Mouse (Mus musculus) inflammation-experienced regulatory T-cells, adult 16 weeks (primary cell): ENCODE results near the gene Ghrl. TPM values are rescaled to one million over a fixed set of nuclear protein-coding genes. Genes with fewer than 3 reads are reported as not detected.

Experiments
- polyA plus RNA-seq: library from polyadenylated mRNA; unstranded; fragments of 100-300 nt; shearing (Covaris generic); gene quantifications from one replicate; pipeline ENCODE4 v1.2.1, GENCODE M21; 2017

Ghrl gene
- polyA plus RNA-seq = not detected

GRCm38 (mm10) chr6:113719878-113720277, at the start of gene Ghrl:
Ghrl (minus strand) TSS chr6:113719880.

GRCm38 (mm10) chr6:113740236-113741217, 20.8 kb upstream of the Ghrl start, which contains the start of gene Sec13:
Sec13 (minus strand) TSS chr6:113740743.

GRCm38 (mm10) chr6:113696582-113697221, 23.0 kb downstream of the Ghrl start, which contains the start of gene Tatdn2:
Tatdn2 (plus strand) TSS chr6:113697050.

Other genes starting within 250 kb of the Ghrl start
- 0.27 TPM for gene Il17rc, start 248.5 kb downstream of the Ghrl start, polyA plus RNA-seq
- gene Creld1, start 236.6 kb downstream of the Ghrl start, polyA plus RNA-seq = 13.0 TPM
- 0.49 TPM for gene Prrt3, start 217.9 kb downstream of the Ghrl start, polyA plus RNA-seq
- 110 TPM for gene Emc3, start 188.2 kb downstream of the Ghrl start, polyA plus RNA-seq
- gene Fancd2, start 188.2 kb downstream of the Ghrl start, polyA plus RNA-seq = 3.7 TPM
- not detected for gene Fancd2os, start 119.2 kb downstream of the Ghrl start, polyA plus RNA-seq
- gene Brk1, start 115.1 kb downstream of the Ghrl start, polyA plus RNA-seq = 261 TPM
- gene Vhl, start 95.9 kb downstream of the Ghrl start, polyA plus RNA-seq = 48.2 TPM
- 59.9 TPM for gene Irak2, start 81.4 kb downstream of the Ghrl start, polyA plus RNA-seq
- 0.76 TPM for gene Tatdn2, start 22.8 kb downstream of the Ghrl start, polyA plus RNA-seq
- gene Sec13, start 20.9 kb upstream of the Ghrl start, polyA plus RNA-seq = 198 TPM